Mouse (Mus musculus): ENCODE measurements at regions not wholly inside any gene's neighbourhood (a gene's known extent, or its start where the extent isn't known, plus 50 kb on each side); places are given as distances from the start of the nearest gene placed in this dataset.

DNA sequence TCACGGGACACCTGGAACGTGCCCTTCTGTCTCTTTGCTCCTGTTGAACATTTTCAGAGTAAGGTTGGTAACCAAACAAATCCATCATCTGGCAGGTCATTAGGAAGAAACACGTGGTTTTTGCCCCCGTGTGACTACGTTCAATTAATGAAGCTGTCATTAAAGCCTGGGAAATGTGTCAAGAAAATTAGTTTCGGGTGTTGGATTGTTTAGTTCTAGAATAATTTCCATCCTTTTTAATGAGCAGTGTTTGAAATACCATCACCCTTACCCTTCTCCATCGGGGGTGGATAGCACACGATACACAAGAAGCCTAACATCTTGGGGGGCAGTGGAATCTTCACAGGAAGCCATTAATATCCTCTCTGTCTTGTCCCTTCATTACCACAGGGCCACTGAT, 107.7 kb downstream of the Far1 start:
- DNase-seq = no peak

DNA sequence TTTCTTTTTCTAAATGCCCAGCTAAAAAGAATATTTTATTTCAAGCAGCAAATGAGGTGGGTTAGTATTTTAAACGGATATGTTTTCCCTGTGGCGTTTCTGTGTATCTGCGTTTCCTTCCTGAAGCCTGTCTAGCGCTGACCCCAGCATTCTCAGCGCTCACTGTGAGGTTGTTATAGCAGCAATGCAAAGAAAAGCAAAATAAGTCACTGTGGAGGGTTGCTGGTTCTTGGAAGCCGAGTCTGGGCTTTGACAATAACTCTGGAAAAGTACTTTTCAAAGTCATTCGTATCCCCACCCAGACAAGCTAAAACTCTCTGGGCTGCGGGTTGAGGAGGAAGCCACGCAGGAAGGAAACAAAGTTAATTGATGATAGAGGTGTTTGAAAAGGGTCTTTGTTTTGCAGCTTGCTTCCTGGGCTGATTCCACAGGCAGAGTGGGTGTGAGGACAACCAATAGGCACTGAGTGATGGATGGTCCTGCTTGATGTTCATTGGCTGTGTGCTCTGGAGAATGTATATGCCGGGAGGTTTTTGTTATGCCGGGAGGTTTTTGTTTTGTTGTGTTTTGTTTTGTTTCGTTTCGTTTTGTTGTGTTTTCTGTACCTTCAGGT, 108.4 kb downstream of the Far1 start:
- DNase-seq = no peak

- DNase-seq = no peak
Measured at GRCm38 (mm10) chr7:113623296-113623695, 109.7 kb downstream of the Far1 start.

DNA sequence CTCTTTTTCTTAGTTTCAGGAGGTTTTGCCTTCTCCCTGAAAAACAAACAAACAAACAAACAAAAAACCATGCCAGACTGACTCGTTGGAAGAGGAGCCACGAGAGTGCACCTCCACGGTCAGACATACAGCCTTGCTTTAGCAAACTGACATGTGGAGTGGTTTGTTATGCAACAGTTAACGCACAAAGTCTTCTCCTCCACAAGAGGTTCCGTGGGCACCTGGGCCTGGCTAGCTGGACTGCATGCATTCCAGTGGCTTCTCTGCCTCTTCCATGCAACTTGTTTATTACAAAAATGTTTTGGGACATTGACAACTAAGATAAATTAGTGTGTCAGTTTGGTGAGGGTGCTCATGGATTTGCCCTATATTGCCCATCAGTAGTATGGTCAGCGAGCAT, 110.3 kb downstream of the Far1 start:
- no peak for DNase-seq

GRCm38 (mm10) chr7:113626734-113627133, 113.1 kb downstream of the Far1 start:
- DNase-seq = no peak

- DNase-seq = no peak
Measured at GRCm38 (mm10) chr7:113637011-113637600, 123.5 kb downstream of the Far1 start.

GRCm38 (mm10) chr7:113638098-113638497, 124.5 kb downstream of the Far1 start:
- DNase-seq = peak; percentile 78

- no peak for DNase-seq
Measured at GRCm38 (mm10) chr7:113642540-113642939, 123.3 kb upstream of the Spon1 start.

DNA sequence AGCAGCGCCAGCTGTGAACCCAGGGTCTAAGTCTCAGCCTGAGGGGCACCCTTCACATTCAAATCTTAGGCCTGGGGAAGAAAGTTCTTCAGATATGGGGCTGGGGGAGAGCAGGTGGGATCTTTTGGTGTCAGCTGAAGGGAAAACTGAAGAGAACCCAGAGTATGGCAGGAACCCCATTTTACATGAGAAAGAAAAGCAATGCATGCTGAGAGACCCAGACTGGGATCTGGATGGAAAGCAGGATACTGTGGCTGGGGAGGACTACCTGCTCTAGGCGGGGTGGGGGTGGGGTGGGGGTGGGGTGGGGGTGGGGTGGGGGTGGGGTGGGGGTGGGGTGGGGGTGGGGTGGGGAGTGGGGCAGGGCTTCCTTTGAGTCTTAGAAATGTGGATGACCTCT, 115.2 kb upstream of the Spon1 start:
- no peak for DNase-seq

- no peak for DNase-seq
Measured at GRCm38 (mm10) chr7:113651696-113652095, 114.1 kb upstream of the Spon1 start.

DNA sequence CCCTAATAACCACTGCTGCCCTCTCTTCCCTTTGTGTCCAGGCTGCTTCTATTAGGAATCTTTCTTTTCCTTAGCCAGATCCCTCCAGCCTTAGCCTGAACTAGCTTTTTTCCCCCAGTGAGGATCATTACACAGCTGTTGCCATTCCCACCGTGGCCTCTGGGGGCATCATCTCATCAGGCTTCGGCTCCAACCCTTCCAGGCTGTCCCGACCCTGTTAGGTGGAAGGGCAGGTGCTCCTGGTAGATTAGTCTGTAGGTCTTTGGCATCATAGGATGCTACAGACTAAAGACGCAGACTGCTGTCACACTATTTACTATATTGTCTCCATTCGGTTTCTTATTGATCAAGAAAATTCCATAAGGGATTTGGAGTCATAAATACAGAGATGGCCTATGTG, 112.7 kb upstream of the Spon1 start:
- no peak for DNase-seq

DNA sequence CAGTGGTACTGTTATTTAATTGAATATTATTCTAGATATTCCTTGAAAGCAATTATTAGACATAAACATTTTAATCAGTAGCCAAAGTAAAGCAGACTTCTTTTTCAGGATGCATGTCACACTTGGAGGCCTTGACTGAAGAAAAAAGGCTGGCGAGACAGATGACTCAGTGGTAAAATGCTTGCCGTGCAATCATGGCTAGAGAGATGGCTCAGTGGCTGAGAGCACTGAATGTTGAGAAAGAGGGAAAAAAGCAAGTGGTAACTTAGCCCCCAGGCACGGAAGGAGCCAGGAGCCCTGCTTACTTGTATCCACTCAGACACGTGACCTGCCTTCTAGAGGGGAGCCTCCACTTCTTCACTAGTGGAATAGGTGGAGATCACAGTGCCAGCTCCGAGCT, 110.5 kb upstream of the Spon1 start:
- no peak for DNase-seq

DNA sequence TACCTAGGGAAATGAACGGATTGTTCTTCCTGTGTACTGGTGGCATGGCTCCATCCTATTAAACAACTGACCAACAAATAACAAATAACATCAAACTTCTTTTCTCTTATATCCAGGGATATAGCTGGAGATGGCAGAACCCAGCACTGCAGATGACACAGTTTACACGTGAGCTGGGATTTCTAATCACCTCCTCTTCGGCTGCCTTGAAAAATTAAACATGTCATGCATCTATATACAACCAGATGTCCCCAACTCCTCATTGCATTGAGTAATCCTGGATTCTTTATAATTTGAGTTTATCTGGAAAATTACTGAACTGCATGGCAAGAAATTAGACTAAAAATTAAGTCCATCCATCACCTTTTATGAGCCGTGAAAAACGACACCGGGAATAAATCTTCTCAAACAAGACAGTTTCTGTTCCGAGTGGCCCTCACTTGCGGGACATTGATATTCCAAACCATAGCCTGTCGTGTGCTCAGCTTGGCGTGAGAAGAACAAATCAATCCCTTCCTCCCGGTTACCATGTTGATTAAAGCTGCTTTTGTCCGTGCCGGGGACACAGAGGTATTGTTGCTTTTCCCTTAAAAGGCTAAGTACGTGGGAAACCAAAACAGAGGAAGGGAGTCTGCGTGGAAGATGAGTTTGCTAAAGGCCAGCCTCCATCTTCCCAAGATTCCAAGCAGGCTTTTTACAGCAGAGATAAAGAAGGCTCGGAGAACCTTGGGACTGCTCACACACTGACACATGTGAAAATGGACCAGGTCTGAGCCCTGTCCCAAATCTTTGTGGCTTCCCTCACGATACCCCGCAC, 92.8 kb upstream of the Spon1 start:
- DNase-seq = no peak

DNA sequence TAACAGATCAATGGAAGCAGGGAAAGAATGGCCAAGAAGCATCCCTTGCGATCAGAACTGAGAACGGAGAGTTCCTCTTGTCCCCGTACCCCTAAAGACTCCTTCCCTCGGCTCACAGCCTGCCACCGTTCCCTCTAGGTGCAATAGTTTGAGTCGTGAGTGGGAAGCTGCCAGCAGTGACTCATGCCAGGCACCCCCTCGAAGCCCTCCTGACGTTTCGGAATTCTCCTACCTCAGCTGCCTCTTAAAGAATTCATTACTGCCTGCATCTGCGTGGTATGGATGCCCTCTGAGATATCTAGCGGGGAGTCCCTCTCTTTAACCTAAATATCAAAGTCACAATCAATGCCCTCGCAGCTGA, 92.2 kb upstream of the Spon1 start:
- DNase-seq = no peak

DNA sequence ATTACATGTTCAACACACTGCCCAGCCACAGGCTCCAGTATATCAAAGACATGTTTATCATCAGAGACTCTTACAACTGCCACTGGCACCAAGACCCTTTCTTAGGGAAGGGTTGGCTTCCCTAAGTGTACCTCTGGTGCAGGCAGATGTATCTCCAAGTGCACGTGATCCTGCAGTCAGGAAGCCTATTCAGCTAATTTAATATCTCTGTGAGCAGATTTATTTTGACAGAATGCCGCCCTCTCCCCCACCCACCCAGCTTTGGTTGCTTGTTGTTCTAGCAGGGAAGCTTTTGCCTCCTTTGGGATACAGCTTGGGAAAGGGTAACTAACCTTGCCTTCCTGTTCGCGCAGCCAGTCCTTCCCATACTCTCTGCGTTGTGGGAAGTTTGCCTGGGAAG, 83.5 kb upstream of the Spon1 start:
- peak; percentile 73 for DNase-seq

- DNase-seq = no peak
Measured at GRCm38 (mm10) chr7:113685349-113685748, 80.4 kb upstream of the Spon1 start.

DNA sequence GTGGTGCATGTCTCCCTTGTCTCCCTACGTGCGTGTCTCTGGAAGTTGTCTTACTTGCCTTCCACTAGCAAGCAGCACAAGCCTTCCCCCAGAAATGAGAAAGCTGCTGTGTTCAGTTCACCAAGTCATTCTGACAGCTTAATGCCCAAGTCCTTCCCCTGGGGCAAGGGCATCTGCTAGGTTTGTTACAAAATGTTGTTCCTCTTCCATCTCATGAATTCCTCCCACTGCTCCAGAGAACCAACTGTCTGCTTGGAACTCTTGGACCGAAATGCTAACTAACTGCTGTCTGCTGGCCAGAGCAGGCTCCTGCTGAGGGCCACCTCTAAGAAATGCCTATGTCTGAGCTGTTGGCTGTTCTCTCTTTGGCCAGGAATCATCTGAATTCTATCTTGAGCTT, 79.3 kb upstream of the Spon1 start:
- DNase-seq = peak; percentile 20

DNA sequence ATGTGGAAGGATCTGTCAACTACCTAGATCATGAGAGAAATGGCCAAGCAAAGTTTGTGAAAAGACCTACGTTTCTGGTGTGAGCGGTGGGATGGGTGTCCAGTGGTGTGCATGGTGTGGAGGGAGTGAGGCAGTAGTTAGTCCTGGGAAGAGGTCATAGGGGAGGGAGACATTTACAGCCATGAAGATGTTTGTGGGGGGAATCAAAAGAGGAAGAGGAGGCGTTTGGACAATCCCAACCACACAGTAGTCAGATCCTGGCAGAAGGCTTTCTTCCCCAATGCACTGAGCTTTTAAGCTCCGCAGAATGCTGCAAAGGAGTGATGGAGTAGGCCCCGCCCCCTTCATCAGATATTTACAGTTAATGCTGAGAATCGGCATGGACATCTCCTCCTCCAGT, 78.2 kb upstream of the Spon1 start:
- no peak for DNase-seq

DNA sequence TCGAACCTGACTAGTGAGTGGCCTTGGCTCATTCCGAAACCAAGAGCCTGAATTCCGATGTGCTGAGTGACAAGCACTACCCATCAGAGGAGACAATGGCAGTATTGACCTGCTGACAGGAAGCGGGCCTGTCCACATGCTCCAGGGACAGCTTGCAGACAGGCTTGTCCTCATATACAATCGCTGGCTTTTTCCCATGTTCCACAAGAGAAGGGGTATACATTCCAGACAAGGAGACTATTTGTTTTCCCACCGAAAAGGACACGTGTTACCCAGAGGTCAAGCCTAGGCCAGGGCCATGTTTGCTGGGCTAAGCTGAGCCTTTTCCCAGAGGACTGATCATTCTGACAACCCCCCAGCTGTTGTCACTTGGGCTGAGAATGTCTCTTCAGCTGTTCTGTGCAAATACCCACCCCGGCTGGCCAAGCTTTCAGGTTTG, 77.5 kb upstream of the Spon1 start:
- DNase-seq = peak; percentile 49

GRCm38 (mm10) chr7:113688717-113689116, 77.1 kb upstream of the Spon1 start:
- no peak for DNase-seq

DNA sequence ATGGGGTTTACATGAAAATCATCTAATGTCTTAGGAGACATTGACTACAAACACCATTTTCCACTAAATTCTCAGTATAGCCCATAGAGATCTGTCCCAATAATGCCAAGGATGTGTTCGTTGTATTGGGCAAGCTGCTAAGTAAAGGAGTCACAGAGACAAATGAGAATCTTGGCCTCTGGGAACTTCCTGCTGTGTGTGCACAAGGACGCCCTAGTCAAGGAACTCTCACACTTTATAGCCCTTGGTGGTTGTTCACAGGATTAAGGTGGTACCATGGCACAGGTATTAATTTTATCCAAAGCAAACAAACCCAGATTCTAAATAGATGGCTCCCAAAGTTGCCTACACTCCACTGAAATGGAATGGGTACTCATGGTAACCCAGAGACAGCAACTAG, 76.7 kb upstream of the Spon1 start:
- no peak for DNase-seq

DNA sequence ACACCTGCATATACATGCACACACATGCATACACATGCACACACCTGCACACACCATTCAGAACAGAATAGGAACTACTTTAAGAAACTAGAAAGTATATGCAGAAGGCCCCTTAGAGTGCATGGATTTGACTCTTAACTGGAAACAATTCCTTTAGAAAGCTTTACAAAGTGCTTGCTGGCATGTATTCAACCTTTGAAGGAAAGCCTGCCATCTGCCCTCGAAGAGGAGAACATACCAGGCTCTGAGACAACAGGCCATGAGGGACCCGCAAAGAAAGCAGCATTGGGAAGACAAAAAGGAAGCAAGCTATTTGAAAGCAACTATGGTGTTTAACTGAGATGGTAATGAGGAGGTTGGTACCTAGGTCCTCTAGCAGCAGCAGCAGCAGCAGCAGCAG, 74.0 kb upstream of the Spon1 start:
- no peak for DNase-seq

GRCm38 (mm10) chr7:113693526-113693925, 72.3 kb upstream of the Spon1 start:
- DNase-seq = no peak

DNA sequence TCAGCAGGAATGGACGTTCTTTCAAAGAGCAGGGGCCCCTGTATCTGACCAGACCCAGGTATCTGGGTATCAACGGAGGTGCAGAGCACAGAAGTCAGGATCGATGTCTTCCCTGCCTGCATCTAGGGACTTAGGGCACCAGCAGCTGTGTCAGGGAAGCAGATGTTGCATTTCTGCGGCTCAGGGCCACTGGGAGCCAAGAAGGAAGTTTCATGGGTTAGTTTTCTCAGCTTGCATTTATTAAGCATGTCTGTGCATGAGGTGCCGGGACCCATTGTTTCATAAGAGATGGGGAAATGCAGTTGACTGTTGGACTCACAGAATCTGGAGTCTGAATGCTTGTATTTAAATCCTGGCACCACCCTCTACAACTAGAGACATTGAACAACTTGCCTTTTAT, 71.3 kb upstream of the Spon1 start:
- no peak for DNase-seq
